ENCODE assay signal across 8 mouse cellular contexts in the genomic region with DNA sequence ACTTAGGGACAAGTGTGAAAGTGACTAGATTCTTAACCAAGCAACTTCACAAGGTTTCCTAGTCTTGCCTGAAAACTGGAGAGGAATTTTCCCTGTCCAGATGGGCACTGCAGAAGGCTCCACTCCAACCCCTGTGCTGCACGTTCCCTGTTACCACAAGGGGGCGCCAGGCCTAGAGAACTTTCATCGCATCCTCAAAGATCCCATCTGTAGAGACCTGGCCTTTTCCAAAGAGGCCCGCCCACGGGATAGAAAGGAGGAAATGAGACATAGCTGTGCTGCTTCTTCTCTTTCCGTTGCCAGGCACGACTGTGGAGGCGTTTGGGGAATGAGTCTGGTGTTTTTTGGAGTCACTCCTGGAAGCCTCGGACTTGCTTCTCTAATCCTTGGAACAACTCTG.
DNase-seq lines count a peak whose midpoint lies in the region; ATAC-seq and TF ChIP-seq lines count a peak whose summit lies in the region.

No protein-coding gene starts in this region.

- ATAC-seq in erythroblast, adult 5-6 weeks (replicated peaks; ENCODE audit: low FRiP score, poor library complexity, severe bottlenecking), result no peak

- H3K36me3 ChIP-seq in ES-Bruce4 (ENCODE audit: control insufficient read depth, insufficient read depth, low read length, poor library complexity, severe bottlenecking), result no peaks in the 10 kb centered on the region

- TF ChIP-seq EP300 in ES-Bruce4 (IDR thresholded peaks at IDR 0.05; ENCODE audit: insufficient read depth, low read depth, low read length), result no peak

- H3K9ac ChIP-seq in ES-Bruce4 (ENCODE audit: low read depth, poor library complexity, severe bottlenecking), result no peak overlapping the region

- TF ChIP-seq POLR2A in ES-Bruce4 (IDR thresholded peaks at IDR 0.05; ENCODE audit: insufficient read depth, low read length), result no peak

- no peaks in the 10 kb centered on the region for H3K27me3 ChIP-seq in ES-Bruce4 (ENCODE audit: control insufficient read depth, insufficient read depth, low read length, poor library complexity, severe bottlenecking)

- no peaks in the 10 kb centered on the region for H3K9me3 ChIP-seq in ES-Bruce4 (replicated peaks; ENCODE audit: control insufficient read depth, insufficient read depth, low read length, poor library complexity, severe bottlenecking)

- TF ChIP-seq CTCF in ES-Bruce4 (IDR thresholded peaks at IDR 0.05; ENCODE audit: low read depth, low read length), result peak; percentile 78

- H3K4me1 ChIP-seq in ES-Bruce4 (ENCODE audit: control insufficient read depth, insufficient read depth, low read length), result no peaks in the 10 kb centered on the region

- H3K27ac ChIP-seq in ES-Bruce4 (ENCODE audit: insufficient read depth, low read length), result no peak overlapping the region

- H3K4me3 ChIP-seq in ES-Bruce4 (ENCODE audit: low read depth, low read length), result no peak overlapping the region

- DNase-seq in 3T3-L1 (ENCODE audit: low read depth, low spot score), result peak; percentile 92
- peak; percentile 20 to 59 for DNase-seq in cerebellum, postnatal 14 days
- peak; percentile 5 for DNase-seq in gonadal fat pad, adult 2 months (ENCODE audit: low read depth)
- DNase-seq in layer of hippocampus, postnatal 14 days (ENCODE audit: low spot score in 2 of 2), result peak; percentile 60 to 61
- DNase-seq in lung, postnatal 4 days, result peak; percentile 60 to 70
- DNase-seq in skeletal muscle tissue, adult 2 months (ENCODE audit: low read depth, low spot score), result peak; percentile 63

Comparison
In these comparisons a context has a peak if more than half of its experiments do, and no peak if none do; other contexts are left out.
1. DNase-seq: peak in every context shown above with its lines; median percentile 92 in 3T3-L1; 65 in lung, postnatal 4 days; 63 in skeletal muscle tissue, adult 2 months; 60 in layer of hippocampus, postnatal 14 days; 40 in cerebellum, postnatal 14 days; 5 in gonadal fat pad, adult 2 months.